Mouse (Mus musculus): ENCODE measurements around the gene Rnf111.
"Not testable (repeated sequence)": the region's sequence is repeated elsewhere in the genome, so short reads cannot be mapped to it uniquely, and the experiment has no call there.

Rnf111 gene

GRCm38 (mm10) chr9:70503626-70504041 is at the start of gene Rnf111:
Gene Rnf111 (minus strand): TSS chr9:70503725.
- peak; percentile 94 for DNase-seq (ENCODE audit: low spot score in 2 of 2)

DNA sequence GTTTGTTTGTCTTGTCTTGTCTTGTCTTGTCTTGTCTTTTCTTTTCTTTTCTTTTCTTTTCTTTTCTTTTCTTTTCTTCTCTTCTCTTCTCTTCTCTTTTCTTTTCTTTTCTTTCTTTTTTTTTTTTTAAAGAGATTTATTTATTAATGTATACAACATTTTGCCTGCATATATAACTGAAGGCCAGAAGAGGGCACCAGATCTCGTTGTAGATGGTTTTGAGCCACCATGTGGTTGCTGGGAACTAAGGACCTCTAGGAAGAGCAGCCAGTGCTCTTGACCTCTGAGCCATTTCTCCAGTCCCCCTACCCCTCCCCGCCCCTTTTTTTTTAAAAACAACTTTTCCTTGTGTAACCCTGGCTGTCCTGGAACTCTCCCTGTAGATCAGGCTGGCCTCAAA is 48.7 kb upstream of the Rnf111 start:
- DNase-seq (ENCODE audit: low spot score in 2 of 2), result not testable (repeated sequence)

- no peak for DNase-seq (ENCODE audit: low spot score in 2 of 2)
These were observed 48.0 kb upstream of the Rnf111 start for GRCm38 (mm10) chr9:70551524-70551923.

DNA sequence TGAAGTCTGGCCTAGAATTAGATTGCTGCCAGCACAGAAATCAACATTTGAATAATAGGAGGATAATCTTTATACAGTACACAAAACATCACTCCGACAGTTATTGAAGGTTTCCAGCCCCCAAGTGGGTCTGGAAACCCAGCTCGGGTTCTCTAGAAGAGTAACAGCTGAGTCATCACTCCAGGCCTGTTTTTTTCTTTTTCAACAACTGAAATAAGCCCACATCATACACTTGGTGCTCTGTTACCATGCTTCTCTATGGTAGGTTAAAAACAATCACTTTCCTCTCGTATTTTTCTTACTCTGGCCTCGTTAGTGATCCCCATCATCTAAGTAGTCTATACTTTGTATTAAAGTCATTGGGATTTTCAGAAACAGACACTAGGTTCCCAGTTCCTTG is 44.8 kb upstream of the Rnf111 start:
- DNase-seq (ENCODE audit: low spot score in 2 of 2), result no peak

DNA sequence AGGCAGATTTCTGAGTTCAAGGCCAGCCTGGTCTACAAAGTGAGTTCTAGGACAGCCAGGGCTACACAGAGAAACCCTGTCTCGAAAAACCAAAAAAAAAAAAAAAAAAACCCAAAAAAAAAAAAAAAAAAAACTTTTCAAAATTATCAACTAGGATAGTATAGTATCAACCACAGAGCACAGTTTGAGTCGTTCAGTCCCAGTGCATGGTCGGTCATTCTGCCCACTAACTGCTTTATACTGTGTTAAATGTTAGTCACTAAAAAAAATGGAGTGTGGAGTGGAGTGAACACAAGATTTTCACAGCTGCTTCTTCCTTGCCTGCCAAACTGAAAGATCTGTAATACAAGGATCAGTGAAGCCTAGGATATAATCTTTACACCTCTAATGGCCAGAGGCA is 43.1 kb upstream of the Rnf111 start:
- not testable (repeated sequence) for DNase-seq (ENCODE audit: low spot score in 2 of 2)

DNA sequence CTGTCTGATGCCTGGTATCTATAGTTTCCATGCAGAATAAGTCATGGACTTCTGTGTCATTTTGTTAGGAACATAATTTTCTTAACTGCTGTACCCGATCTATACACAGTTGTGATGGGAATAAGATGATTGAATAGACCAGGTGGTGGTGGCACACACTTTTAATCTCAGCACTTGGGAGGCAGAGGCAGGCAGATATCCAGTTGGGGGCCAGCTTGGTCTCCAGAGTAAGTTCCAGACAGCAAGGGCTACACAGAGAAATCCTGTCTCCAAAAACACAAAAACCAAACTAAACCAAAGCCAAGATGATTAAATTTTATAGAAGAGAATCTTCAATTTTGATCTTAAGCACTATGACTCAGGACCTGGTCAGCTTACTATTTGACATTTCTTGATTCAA is 41.3 kb upstream of the Rnf111 start:
- DNase-seq (ENCODE audit: low spot score in 2 of 2), result no peak

DNA sequence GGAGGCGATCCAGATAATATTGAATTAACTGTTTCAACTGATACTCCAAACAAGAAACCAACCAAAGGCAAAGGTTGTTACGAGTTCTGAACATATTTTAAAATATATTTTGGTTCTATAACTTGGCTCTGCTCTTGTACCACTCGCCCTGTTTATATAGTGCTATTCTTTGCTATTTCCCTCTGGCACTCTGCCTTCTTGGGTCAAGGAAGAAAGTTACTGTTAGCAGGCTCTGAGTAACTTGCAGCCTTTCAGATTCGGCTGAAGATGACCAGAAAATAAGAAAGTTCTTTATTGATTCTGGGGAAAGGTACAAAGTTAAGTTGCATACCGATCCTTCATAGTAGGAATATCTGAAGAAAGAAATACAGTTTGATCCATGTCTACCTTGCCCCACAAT is 40.5 kb upstream of the Rnf111 start:
- no peak for DNase-seq (ENCODE audit: low spot score in 2 of 2)

- DNase-seq (ENCODE audit: low spot score in 2 of 2), result peak; percentile 37 to 42
These were observed 39.7 kb upstream of the Rnf111 start for GRCm38 (mm10) chr9:70543048-70543880.

GRCm38 (mm10) chr9:70542305-70543041 is 38.9 kb upstream of the Rnf111 start, which contains the start of gene Sltm:
Gene Sltm (plus strand): TSS chr9:70542754.
- DNase-seq (ENCODE audit: low spot score in 2 of 2), result peak; percentile 96 to 98

DNA sequence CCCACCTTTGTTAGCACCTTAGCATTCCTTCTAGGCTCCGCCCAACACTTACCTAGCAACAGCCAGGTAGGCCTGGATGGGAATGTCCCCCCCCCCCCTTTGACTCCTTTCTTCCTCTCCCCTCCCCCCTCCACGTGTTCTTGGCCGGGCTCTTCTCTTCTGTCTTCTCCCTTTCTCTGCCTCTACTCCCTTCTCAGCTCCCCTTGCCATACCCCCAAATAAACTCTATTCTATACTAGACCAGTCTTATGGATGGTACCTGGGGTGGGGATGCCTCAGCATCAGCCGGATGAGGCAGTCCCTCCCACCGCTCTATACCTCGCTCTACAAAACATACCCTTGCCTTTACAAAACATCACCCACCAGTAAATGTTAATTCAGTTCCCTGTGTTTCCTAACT is 38.1 kb upstream of the Rnf111 start:
- DNase-seq (ENCODE audit: low spot score in 2 of 2), result no peak

DNA sequence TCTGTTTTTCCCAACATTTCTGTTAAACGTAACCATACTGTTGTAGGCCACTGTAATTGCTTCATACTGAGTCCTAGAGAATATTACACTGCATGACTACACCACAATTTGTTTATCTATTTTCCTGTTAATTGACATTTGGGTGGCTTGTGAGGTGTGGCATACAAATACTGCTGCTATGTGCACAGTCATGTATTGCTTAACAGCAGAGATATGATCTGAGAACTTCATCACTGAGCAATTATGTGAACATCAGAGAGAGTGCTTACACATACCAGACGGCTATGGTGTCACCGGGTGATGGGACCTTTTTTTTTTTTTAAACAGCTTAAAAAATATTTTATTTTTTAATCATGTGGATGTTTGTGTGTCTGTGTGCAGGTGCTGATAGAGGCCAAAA is 29.8 kb upstream of the Rnf111 start:
- no peak for DNase-seq (ENCODE audit: low spot score in 2 of 2)

GRCm38 (mm10) chr9:70524366-70524765 is 20.8 kb upstream of the Rnf111 start:
- no peak for DNase-seq (ENCODE audit: low spot score in 2 of 2)

GRCm38 (mm10) chr9:70523813-70524212 is 20.3 kb upstream of the Rnf111 start:
- no peak for DNase-seq (ENCODE audit: low spot score in 2 of 2)

- no peak for DNase-seq (ENCODE audit: low spot score in 2 of 2)
These were observed 17.1 kb upstream of the Rnf111 start for GRCm38 (mm10) chr9:70520651-70521050.

- no peak for DNase-seq (ENCODE audit: low spot score in 2 of 2)
These were observed 8.2 kb upstream of the Rnf111 start for GRCm38 (mm10) chr9:70511681-70512080.

DNA sequence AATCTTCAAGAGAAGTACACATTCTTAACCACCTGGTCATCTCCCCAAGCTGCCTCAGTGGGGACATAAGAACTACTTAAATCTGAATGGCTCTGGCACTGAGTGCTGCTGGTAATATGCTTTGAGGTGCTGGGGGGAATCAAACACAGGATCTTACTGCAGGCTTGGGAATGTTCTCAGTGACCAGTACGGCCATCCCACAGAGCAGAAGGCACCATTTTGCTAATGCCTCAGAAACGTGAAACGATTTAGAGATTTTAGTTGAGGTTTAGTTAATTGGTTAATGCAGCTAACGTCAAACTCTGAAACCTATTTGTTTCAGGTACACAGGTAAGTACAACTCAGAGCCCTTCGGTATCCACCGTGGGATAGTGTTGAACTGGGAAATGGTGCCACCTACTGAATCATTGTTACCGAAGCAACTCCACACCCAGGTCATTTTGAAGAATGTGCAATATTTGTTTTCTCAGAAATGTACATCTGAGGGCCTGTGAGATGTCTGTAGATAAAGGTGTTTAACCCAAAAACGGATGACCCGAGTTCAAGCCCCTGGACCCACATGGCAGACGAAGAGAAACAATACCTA is 7.6 kb upstream of the Rnf111 start:
- DNase-seq (ENCODE audit: low spot score in 2 of 2), result no peak

DNA sequence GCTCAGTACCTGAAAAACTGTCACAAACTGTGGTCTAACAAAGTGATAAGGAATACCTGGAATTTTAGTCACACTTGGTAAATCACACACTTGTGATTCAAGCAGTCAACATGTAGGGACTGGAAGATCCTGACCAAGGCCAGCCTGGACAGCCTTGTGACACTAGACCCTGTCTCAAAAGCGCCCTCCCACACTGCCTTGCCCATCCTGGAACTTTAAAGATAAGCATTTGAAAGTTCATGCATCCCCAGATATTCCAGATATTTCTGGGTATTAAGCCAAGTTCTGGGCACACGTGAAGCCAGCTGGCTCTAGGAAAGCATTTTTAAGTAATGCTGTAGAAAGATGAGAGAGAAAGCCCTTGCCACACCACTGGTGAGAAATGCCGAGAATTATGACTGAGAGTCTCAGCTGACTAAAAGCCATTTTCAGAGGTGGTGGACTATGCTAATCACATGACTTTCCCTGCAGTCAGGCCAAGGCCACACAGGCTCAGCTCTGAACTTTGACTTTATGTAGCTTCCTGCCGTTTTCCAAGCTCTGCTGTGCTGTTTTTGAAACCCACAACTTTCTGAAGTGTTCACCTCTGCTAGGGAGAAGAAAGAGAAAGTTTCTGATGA is 6.5 kb upstream of the Rnf111 start:
- DNase-seq (ENCODE audit: low spot score in 2 of 2), result no peak

DNA sequence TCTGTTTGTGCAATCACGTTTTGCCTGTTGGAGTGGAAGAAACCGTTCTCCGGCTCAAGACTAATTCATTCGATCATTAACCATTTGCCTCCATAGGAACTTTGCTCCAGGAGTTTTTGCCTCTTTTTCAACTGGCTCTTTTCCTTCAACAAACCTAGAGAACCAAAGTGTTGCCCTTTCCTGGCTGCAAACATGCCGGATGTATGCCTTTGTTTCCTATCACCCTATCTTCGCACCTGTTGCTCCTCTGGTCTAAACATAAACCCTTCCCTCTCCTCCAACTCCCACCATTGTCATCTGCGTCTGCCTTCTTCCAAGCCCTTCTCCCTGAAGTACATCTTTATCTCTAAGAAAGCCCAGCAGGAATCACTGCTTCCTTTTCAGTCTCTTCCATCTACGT is 3.3 kb upstream of the Rnf111 start:
- DNase-seq (ENCODE audit: low spot score in 2 of 2), result no peak

GRCm38 (mm10) chr9:70506186-70506585 is 2.7 kb upstream of the Rnf111 start:
- no peak for DNase-seq (ENCODE audit: low spot score in 2 of 2)

DNA sequence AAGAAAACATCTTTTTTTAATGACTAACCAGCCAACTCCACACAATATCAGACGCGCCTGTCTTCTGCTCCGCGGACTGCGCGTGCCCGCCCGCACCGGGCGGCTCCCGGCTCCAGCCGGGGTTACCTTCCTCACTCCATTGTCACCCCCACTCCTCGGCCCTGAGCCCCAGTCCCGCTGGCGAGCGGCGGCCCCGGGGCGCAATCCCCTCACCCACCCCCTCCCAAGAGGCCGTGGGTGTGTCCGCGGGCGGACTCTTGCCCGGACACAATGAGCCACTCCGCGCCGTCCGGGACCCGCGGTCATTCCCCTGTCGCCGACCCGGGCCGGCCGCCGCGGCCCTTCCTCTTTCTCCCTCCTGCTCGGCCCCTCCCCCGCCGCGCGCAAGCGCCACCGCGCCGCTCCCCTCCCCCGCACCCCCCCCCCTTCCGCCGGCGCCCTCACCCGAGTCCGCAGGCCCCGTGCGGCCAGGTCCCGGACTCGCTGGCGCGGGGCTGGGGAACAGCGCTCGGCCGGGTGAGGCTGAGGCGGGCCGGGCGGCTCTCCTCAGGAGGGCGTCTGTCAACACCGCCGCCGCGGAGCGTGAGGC is 416 bp downstream of the Rnf111 start:
- DNase-seq (ENCODE audit: low spot score in 2 of 2), result peak in 1 of 2 experiments; percentile 31

DNA sequence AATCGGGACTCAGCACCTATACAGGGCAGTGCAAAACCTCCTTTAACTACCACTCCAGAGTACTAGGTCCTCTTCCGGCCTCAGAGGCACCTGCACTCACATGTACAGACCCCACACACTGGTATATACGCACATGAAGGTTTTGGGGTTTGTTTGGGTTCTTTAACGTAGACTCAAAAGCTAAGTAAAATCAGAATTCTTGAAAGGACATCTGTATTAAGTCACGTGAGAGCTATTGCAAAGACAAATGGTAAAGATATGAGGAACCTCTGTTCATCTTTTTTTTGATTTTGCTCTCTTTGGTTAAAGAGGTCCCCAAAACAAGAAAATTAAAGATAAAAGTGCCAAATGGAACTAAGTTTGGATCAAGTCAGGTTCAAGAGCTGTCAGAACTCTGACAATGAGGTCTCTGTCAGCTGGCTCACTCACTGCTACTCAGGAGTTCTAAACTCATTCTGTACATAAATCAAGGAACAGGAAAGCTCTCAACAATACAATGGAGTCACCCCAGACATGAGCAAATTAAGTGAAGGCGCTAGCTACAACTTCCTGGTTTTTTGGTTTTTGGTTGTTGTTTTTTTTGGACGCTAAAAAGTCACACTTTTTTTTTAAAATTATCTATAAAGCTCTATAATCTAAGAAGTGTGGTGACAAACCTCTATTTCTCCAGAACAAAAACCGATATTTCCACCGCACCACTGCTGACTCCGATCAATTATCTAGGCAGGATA is 1.1 kb downstream of the Rnf111 start:
- no peak for DNase-seq (ENCODE audit: low spot score in 2 of 2)

Data from right cerebral cortex, postnatal 36 days (tissue).